Mouse (Mus musculus) intestine, embryonic 16.5 days (tissue): ENCODE results near the gene Dnajb2. TPM values are rescaled to one million over a fixed set of nuclear protein-coding genes. Genes with fewer than 3 reads are reported as not detected.

Experiments used
- ATAC-seq: fragments of 200-750 bp; cut with Nextera tagmentation; 2 replicates; pipeline ENCODE4 v1.8.0; 2017; ENCODE audit warnings: moderate TSS enrichment, moderate library complexity
- H3K27ac ChIP-seq: fragments of 300-500 bp; sonication (generic); 2 replicates; pipeline ENCODE4 v1.5.1; 2014; ENCODE audit warnings: mild to moderate bottlenecking, low read length
- H3K27me3 ChIP-seq: fragments of 300-500 bp; sonication (generic); replicated peaks from 2 replicates; pipeline ENCODE4 v1.6.1; 2014; ENCODE audit warnings: low read length, control low read depth, mixed read lengths; ENCODE audit not compliant: control insufficient read depth, insufficient read depth
- H3K36me3 ChIP-seq: fragments of 300-500 bp; sonication (generic); 2 replicates; pipeline ENCODE4 v1.6.1; 2014; ENCODE audit warnings: low read length, control low read depth; ENCODE audit not compliant: control insufficient read depth, insufficient read depth
- H3K4me1 ChIP-seq: fragments of 300-500 bp; sonication (generic); 2 replicates; pipeline ENCODE4 v1.6.1; 2014; ENCODE audit warnings: low read length, control low read depth, mixed read lengths; ENCODE audit not compliant: control insufficient read depth, insufficient read depth
- H3K4me2 ChIP-seq: fragments of 300-500 bp; sonication (generic); 2 replicates; pipeline ENCODE4 v1.6.1; 2014; ENCODE audit warnings: low read depth, low read length, control low read depth
- H3K4me3 ChIP-seq: fragments of 300-500 bp; sonication (generic); 2 replicates; pipeline ENCODE4 v1.5.1; 2014; ENCODE audit warnings: mild to moderate bottlenecking, low read length
- H3K9ac ChIP-seq: fragments of 300-500 bp; sonication (generic); 2 replicates; pipeline ENCODE4 v1.6.1; 2014; ENCODE audit warnings: low read depth, low read length
- H3K9me3 ChIP-seq: fragments of 300-500 bp; sonication (generic); 2 replicates; pipeline ENCODE4 v1.6.1; 2016; ENCODE audit warnings: low read length, control low read depth; ENCODE audit not compliant: control insufficient read depth
- WGBS: fragments of 180-500 bp; shearing (Covaris S2); extraction: QIAGEN DNeasy Blood & Tissue Kit; methylation state at CpG from one replicate; pipeline ENCODE4 v1.1.7; 2014; 5-methylcytosine and 5-hydroxymethylcytosine counted together
- polyA plus RNA-seq: library from polyadenylated mRNA; unstranded; fragments of >200 nt; fragmentation: Nextera tagmentation; extraction: Ambion mirVana; gene quantifications from 2 replicates; pipeline ENCODE4 v1.2.1, GENCODE M21; 2015

Gene Dnajb2
- polyA plus RNA-seq, 1 experiment from 2014 or later = 24.3 TPM

GRCm38 (mm10) chr1:75243411-75243810 lies 7.2 kb downstream of the Dnajb2 start:
- ATAC-seq = no peak
- no peaks in the 10 kb centered on the region for H3K9me3 ChIP-seq
- H3K27ac ChIP-seq = no peak overlapping the region
- no peak overlapping the region for H3K9ac ChIP-seq
- H3K36me3 ChIP-seq = peaks cover 9% of the 10 kb centered on the region; the same call in 1 of the 2 replicates
- no peaks in the 10 kb centered on the region for H3K27me3 ChIP-seq
- no peak overlapping the region for H3K4me3 ChIP-seq
- 88% methylated on average over 14 of the region's 14 CpGs for WGBS
- H3K4me2 ChIP-seq = no peak overlapping the region
- peaks cover 8% of the 10 kb centered on the region for H3K4me1 ChIP-seq

DNA sequence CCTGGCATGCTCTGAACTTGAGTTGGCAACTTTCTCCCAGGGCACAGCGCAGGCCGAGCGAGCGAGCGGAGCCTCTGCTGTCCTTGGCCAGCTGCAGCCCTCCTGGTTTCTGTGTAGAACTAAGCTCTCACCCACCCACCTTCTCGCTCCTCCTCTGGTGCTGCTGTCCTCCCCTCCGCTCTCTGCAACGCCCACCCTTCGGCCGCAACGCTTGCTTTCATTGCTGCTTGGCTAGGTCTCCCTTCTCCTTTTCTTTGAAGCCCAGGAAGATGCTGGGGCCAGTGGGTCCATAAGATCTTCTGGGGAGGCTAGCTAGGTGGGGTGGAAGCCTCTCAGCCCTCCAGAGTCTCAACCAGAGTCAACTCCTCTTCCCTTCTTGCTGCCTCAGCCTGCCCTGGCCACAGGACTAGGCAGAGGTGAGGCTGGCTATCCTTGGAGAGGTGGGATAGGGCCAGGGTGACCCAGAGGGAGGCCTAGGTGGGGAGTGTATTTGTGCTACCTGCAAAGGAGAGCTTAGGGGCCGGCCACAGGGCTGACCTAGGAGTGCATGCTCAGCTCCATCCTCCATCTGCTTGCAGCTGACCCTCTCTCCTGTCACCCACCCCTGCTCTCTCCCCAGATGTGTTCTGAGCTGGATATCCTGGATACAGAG lies 8.1 kb downstream of the Dnajb2 start:
- H3K4me3 ChIP-seq = no peak overlapping the region
- peaks cover 8% of the 10 kb centered on the region for H3K4me1 ChIP-seq
- no peak overlapping the region for H3K4me2 ChIP-seq
- no peak overlapping the region for H3K27ac ChIP-seq
- ATAC-seq = peak; percentile 5; the same call in 1 of the 2 replicates
- WGBS = 90% methylated on average over 12 of the region's 12 CpGs
- H3K27me3 ChIP-seq = no peaks in the 10 kb centered on the region
- H3K9me3 ChIP-seq = no peaks in the 10 kb centered on the region
- H3K9ac ChIP-seq = no peak overlapping the region
- H3K36me3 ChIP-seq = peaks cover 9% of the 10 kb centered on the region; the same call in 1 of the 2 replicates

- 23% methylated on average over 4 of the region's 4 CpGs for WGBS
- no peak overlapping the region for H3K27ac ChIP-seq
- peaks cover 8% of the 10 kb centered on the region for H3K4me1 ChIP-seq
- ATAC-seq = peak; percentile 72
- H3K4me3 ChIP-seq = no peak overlapping the region
- peaks cover 9% of the 10 kb centered on the region; the same call in 1 of the 2 replicates for H3K36me3 ChIP-seq
- no peaks in the 10 kb centered on the region for H3K27me3 ChIP-seq
- H3K9me3 ChIP-seq = no peaks in the 10 kb centered on the region
- no peak overlapping the region for H3K4me2 ChIP-seq
- H3K9ac ChIP-seq = no peak overlapping the region
Observed at GRCm38 (mm10) chr1:75244836-75245235, 8.6 kb downstream of the Dnajb2 start.

DNA sequence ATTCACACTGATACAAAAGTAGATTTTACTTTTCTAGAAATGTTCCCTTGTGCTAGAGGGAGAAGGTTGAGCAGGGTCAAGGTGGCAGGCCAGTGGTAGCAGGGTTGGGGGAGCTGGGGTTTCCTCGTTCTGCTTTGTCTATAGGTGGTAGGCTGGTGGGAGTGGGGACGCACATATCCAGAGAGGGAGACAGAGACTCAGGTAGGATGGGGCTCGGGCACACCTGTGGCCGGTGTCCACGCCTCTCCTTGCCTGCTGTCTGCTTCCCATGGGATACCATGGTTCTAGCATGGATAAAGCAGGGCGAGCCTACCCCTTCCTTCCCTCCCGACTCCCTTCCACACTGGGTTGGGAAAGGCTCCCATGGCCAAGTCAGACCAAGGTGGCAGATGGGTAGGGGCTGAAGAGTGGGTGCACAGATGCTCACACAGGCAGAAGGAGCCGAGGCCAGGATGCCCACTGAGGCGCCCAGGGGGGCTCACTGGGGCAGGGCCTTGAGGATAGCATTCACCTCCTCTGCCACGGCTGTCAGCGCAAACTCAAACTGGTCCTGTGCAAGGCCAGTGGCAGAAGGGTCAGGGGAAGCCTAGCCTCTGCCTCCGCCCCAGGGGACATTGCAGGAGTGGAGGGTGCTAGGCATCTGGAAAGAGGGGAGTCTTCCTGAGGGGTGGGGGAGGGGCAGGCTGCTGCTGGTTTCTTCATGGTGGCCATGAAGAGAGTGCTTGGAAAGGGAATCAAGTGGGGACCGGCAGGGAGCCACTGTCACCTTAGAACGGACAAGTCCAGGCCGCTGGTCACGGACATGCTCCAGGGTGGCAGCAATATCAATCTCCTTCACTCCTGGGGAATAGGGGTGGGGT lies 11.1 kb downstream of the Dnajb2 start:
- WGBS = 82% methylated on average over 16 of the region's 16 CpGs
- H3K27ac ChIP-seq = no peak overlapping the region
- H3K9ac ChIP-seq = 0 out of 2 replicates have a peak overlapping the region, but pooled peaks have one; percentile 29
- ATAC-seq = no peak
- peaks cover 12% of the 10 kb centered on the region for H3K4me1 ChIP-seq
- no peak overlapping the region for H3K4me3 ChIP-seq
- H3K36me3 ChIP-seq = peaks cover 7% of the 10 kb centered on the region; the same call in 1 of the 2 replicates
- H3K9me3 ChIP-seq = no peaks in the 10 kb centered on the region
- H3K4me2 ChIP-seq = no peak overlapping the region
- no peaks in the 10 kb centered on the region for H3K27me3 ChIP-seq

DNA sequence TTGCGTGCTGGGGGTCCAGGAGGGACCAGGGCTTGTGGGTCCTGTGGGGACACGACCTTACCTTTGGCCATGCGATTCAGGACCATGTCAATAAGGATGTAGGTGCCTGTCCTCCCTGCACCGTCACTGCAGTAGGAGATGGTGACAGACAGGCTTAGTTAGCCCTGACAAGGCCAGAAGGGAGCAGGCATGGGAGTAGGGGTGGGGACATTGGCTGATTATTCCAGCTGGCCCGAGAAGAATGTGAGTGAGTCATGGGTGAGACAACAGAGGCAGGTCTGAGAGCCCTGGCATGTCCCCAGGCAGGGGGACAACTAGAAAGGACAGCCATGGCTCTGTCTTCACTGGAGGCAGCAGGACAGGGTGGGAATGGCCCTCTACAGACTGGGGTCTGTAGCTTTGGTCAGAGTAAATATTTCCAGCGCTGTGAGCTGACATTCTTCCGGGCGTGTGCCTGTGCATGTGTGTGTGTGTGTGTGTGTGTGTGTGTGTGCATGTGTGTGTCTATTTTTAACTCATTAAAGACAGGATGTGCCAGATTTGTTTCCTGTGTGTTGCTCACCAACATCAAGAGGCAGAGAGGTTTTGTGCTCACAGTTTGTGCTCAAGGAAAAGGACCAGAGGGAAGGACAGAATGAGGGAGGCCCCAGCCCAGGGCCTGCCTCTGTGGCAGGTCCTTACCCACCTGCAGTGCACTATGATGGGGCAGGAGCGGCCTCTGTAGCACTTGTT lies 12.0 kb downstream of the Dnajb2 start:
- Histone ChIP-seq H3K9me3 (no peaks in the 10 kb centered on the region), H3K36me3 (peaks cover 7% of the 10 kb centered on the region; the same call in 1 of the 2 replicates), H3K4me1 (peaks cover 12% of the 10 kb centered on the region), H3K27me3 (no peaks in the 10 kb centered on the region), H3K27ac (no peak overlapping the region), H3K4me3 (no peak overlapping the region), H3K9ac (peak overlapping the region; percentile 46; the same call in 1 of the 2 replicates), H3K4me2 (no peak overlapping the region)
- peak; percentile 36 for ATAC-seq
- 40% methylated on average over 9 of the region's 9 CpGs for WGBS

GRCm38 (mm10) chr1:75250498-75250897 lies 14.3 kb downstream of the Dnajb2 start:
- no peak for ATAC-seq
- Histone ChIP-seq H3K4me1 (peaks cover 12% of the 10 kb centered on the region), H3K4me2 (no peak overlapping the region), H3K9me3 (no peaks in the 10 kb centered on the region), H3K9ac (no peak overlapping the region), H3K27ac (no peak overlapping the region), H3K36me3 (no peaks in the 10 kb centered on the region), H3K27me3 (no peaks in the 10 kb centered on the region), H3K4me3 (no peak overlapping the region)
- WGBS = 74% methylated on average over 3 of the region's 3 CpGs

DNA sequence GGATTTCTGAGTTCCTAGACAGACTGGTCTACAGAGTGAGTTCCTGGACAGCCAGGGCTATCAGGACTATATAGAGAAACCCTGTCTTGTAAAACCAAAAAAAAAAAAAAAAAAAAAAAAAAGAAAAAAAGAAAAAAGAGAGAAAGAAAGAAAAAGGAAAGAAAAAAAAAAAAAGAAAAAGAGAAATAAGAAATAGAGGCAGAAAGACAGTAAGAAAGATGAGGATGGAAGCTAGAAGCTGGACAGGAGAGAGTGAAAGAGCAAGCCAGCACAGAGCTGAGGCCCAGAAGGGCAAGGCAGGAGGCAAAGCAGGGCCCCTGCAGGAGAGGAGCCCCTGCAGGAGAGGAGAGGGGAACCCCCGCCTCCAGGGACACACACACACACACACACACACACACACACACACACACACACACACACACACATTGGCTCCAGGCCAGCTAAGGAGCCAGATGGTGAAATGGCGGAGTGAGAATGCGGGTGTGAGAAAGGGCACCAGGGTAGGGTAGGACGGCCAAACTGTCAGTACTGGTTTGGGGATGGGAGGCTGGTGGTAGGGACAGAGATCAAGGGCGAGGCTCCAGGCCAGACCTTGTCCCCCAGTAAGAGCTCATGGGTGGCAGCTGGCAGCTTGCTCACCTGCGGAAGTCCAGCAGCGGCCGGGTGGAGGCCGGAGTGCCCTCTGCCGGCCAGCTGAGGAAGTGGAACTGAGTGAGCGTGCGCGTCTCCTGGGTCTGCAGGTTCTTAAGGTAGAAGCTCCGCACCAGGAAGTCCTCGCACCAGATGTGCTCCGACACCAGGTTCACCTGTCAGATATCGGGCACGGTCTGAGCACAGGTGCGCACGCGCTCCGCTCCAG lies 15.1 kb downstream of the Dnajb2 start:
- Histone ChIP-seq H3K9ac (peak overlapping the region; percentile 63), H3K36me3 (no peaks in the 10 kb centered on the region)
- 2% methylated on average over 21 of the region's 22 CpGs for WGBS

DNA sequence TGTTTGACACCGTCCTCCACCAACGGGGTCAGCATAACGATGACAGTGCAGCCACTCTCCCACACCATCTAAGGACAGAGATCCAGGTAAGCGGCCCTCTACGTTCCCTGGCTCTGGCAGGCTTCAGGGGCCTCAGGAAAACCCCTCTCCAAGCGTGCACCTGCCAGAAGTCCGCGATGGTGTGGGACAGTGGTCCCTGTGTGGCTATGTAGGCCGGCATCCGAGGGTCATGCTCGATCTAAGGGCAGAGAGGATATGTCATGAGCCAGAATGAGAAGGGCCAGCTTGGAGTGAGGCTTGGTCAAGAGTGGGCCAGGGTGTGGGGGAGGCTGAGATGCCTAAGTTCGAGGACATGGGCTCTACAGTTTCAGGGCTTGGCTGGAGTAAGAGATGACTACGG lies 16.1 kb downstream of the Dnajb2 start:
- Histone ChIP-seq H3K9me3 (no peaks in the 10 kb centered on the region), H3K4me2 (no peak overlapping the region; the same call in 1 of the 2 replicates), H3K36me3 (no peaks in the 10 kb centered on the region), H3K4me1 (peaks cover 11% of the 10 kb centered on the region), H3K27ac (no peak overlapping the region), H3K9ac (no peak overlapping the region), H3K27me3 (no peaks in the 10 kb centered on the region), H3K4me3 (no peak overlapping the region)
- 68% methylated on average over 13 of the region's 13 CpGs for WGBS
- no peak for ATAC-seq

More for the DNA sequence above, 15.1 kb downstream of the Dnajb2 start:
- H3K4me1 ChIP-seq = peaks cover 12% of the 10 kb centered on the region
- H3K27me3 ChIP-seq = no peaks in the 10 kb centered on the region
- peak; percentile 81 for ATAC-seq
- no peak overlapping the region for H3K27ac ChIP-seq
- no peaks in the 10 kb centered on the region for H3K9me3 ChIP-seq
- peak overlapping the region; percentile 48 for H3K4me2 ChIP-seq
- H3K4me3 ChIP-seq = peak overlapping the region; percentile 27
